Mouse (Mus musculus): ENCODE results near the gene Tubb5. TPM values are rescaled to one million over a fixed set of nuclear protein-coding genes. Genes with fewer than 3 reads are reported as not detected.

Tubb5 gene
- polyA plus RNA-seq, 1 experiment: 1,522 TPM

DNA sequence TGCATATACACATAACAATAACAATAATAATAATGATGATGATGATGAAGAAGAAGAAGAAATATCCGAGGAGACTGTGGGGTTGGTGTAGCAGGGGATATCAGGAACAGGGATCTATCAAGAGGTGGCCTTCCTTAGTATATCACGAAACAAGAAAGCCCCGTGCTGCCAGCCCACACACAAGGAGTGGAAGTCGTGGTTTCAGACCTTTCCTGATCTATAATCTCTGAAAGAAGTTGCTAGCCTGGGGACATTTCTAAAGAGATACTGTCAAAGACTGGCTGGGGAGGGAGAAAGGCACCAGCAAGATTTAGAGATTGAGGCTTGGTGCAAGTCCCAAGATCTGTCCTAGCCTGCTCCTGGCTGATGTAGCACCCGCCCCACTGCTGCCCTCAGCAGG, 41.3 kb downstream of the Tubb5 start:
- Histone ChIP-seq H3K27ac (ENCODE audit: control insufficient read depth, insufficient read depth, low read length) (no peak overlapping the region), H3K36me3 (ENCODE audit: control insufficient read depth, insufficient read depth, low read length) (no peaks in the 10 kb centered on the region)
- TF ChIP-seq CTCF (IDR thresholded peaks at IDR 0.05; ENCODE audit: borderline replicate concordance, control insufficient read depth, extremely low read depth, insufficient read depth, low read length, poor library complexity): no peak
- TF ChIP-seq POLR2A (IDR thresholded peaks at IDR 0.05; ENCODE audit: control insufficient read depth, extremely low read depth, insufficient read depth, low read length, poor library complexity): no peak

DNA sequence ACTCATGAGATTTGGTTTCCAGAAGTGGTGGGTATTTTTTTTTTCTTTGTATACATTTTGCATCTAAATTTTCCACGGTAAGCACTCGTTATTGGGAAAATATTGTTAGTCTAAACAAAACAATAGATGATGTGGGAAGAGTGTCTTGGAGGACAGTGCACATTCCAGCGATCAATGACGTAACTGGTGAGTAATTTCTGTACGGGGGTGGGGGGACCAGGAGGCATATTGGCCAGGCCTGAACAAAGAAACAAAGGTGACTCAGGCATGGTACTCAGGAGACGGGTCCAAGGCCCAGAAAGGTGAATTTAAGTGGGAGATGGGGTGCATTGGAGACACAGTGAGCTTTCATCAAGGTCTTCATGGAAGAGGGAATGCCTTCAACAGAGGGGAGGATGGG, 42.5 kb downstream of the Tubb5 start:
- no peak overlapping the region for H3K27ac ChIP-seq (ENCODE audit: control insufficient read depth, insufficient read depth, low read length)
- H3K4me1 ChIP-seq (replicated peaks; ENCODE audit: control insufficient read depth, insufficient read depth, low read length): no peaks in the 10 kb centered on the region; the same call in 1 of the 2 replicates
- DNase-seq: no peak
- no peaks in the 10 kb centered on the region for H3K27me3 ChIP-seq (ENCODE audit: control insufficient read depth, insufficient read depth, low read length)
- 91% methylated on average over 6 of the region's 6 CpGs for WGBS
- TF ChIP-seq POLR2A (IDR thresholded peaks at IDR 0.05; ENCODE audit: control insufficient read depth, extremely low read depth, insufficient read depth, low read length, poor library complexity) (no peak), CTCF (IDR thresholded peaks at IDR 0.05; ENCODE audit: borderline replicate concordance, control insufficient read depth, extremely low read depth, insufficient read depth, low read length, poor library complexity) (no peak)
- H3K4me3 ChIP-seq (ENCODE audit: control insufficient read depth, insufficient read depth, low read length): no peak overlapping the region
- no peaks in the 10 kb centered on the region for H3K36me3 ChIP-seq (ENCODE audit: control insufficient read depth, insufficient read depth, low read length)

More for the DNA sequence above, 41.3 kb downstream of the Tubb5 start:
- no peak for DNase-seq
- H3K27me3 ChIP-seq (ENCODE audit: control insufficient read depth, insufficient read depth, low read length): no peaks in the 10 kb centered on the region
- no peaks in the 10 kb centered on the region; the same call in 1 of the 2 replicates for H3K4me1 ChIP-seq (replicated peaks; ENCODE audit: control insufficient read depth, insufficient read depth, low read length)
- 48% methylated on average over 5 of the region's 5 CpGs for WGBS
- no peak overlapping the region for H3K4me3 ChIP-seq (ENCODE audit: control insufficient read depth, insufficient read depth, low read length)

DNA sequence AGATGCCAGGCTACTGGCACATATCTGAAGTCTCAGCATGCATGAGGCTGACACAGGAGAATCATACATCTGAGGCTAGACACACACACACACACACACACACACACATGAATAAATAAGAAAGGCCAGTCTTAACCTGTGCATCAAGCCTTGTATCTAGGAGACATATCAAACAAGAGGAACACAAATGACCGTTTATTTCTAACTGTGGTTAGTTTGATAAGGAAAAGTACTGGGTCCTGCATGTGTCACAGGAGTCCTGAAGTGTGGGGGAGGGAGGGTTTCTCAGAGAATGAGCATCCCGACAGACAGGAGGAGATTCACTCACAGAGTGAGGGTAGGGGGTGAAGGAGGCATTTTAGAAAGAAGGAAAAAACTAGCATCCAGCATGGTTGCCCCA, 43.0 kb downstream of the Tubb5 start:
- no peak overlapping the region for H3K4me3 ChIP-seq (ENCODE audit: control insufficient read depth, insufficient read depth, low read length)
- no peak for DNase-seq
- H3K36me3 ChIP-seq (ENCODE audit: control insufficient read depth, insufficient read depth, low read length): no peaks in the 10 kb centered on the region
- no peaks in the 10 kb centered on the region; the same call in 1 of the 2 replicates for H3K4me1 ChIP-seq (replicated peaks; ENCODE audit: control insufficient read depth, insufficient read depth, low read length)
- no peak overlapping the region for H3K27ac ChIP-seq (ENCODE audit: control insufficient read depth, insufficient read depth, low read length)
- no peak for TF ChIP-seq POLR2A (IDR thresholded peaks at IDR 0.05; ENCODE audit: control insufficient read depth, extremely low read depth, insufficient read depth, low read length, poor library complexity)
- TF ChIP-seq CTCF (IDR thresholded peaks at IDR 0.05; ENCODE audit: borderline replicate concordance, control insufficient read depth, extremely low read depth, insufficient read depth, low read length, poor library complexity): no peak
- no peaks in the 10 kb centered on the region for H3K27me3 ChIP-seq (ENCODE audit: control insufficient read depth, insufficient read depth, low read length)
- WGBS: 37% methylated on average over 2 of the region's 2 CpGs

DNA sequence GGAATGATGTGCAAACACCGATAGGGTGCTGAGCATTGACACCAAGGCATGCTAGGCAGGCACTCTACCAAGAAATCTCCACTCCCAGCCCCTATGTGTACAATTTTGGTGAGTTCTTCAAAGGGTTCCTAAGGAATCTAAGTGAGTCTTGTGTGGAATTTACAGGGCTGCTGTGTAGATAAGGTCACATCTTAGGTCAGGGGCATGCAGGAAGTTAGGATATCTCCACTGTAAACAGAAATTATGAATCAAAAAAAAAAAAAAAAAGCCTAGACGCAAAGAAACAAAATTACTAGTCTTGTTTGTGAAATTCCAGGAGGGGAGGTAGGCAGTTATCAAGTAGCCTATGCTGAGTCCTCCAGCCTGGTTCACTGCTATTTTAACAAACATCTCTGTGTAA, 45.3 kb downstream of the Tubb5 start:
- TF ChIP-seq CTCF (IDR thresholded peaks at IDR 0.05; ENCODE audit: borderline replicate concordance, control insufficient read depth, extremely low read depth, insufficient read depth, low read length, poor library complexity): no peak
- TF ChIP-seq POLR2A (IDR thresholded peaks at IDR 0.05; ENCODE audit: control insufficient read depth, extremely low read depth, insufficient read depth, low read length, poor library complexity): no peak
- H3K36me3 ChIP-seq (ENCODE audit: control insufficient read depth, insufficient read depth, low read length): no peaks in the 10 kb centered on the region
- DNase-seq: no peak
- H3K27me3 ChIP-seq (ENCODE audit: control insufficient read depth, insufficient read depth, low read length): no peaks in the 10 kb centered on the region
- 88% methylated on average over 2 of the region's 2 CpGs for WGBS
- no peak overlapping the region for H3K27ac ChIP-seq (ENCODE audit: control insufficient read depth, insufficient read depth, low read length)
- no peak overlapping the region for H3K4me3 ChIP-seq (ENCODE audit: control insufficient read depth, insufficient read depth, low read length)
- no peaks in the 10 kb centered on the region; the same call in 1 of the 2 replicates for H3K4me1 ChIP-seq (replicated peaks; ENCODE audit: control insufficient read depth, insufficient read depth, low read length)

DNA sequence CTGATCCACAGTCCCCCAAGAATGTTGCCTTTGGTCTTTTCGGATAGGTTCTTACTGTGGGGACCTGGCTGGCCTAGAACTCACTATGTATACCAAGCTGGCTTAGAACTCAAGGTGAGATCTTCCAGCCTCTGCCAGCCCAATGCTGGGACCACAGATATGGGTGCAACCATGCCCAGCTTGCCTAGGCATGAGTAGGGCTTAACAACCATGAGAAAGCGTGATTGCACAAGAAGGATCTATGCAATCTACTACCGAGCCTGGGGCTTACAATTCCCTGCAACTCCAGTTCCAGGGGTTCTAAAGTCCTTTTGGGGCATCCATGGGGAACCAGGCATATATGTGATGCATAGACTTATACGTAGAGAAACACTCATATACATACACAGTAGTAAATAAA, 47.2 kb downstream of the Tubb5 start:
- Histone ChIP-seq H3K4me1 (replicated peaks; ENCODE audit: control insufficient read depth, insufficient read depth, low read length) (no peaks in the 10 kb centered on the region), H3K27ac (ENCODE audit: control insufficient read depth, insufficient read depth, low read length) (no peak overlapping the region), H3K27me3 (ENCODE audit: control insufficient read depth, insufficient read depth, low read length) (no peaks in the 10 kb centered on the region), H3K4me3 (ENCODE audit: control insufficient read depth, insufficient read depth, low read length) (no peak overlapping the region), H3K36me3 (ENCODE audit: control insufficient read depth, insufficient read depth, low read length) (no peaks in the 10 kb centered on the region)
- WGBS: 97% methylated on average over 4 of the region's 4 CpGs
- DNase-seq: no peak
- TF ChIP-seq POLR2A (IDR thresholded peaks at IDR 0.05; ENCODE audit: control insufficient read depth, extremely low read depth, insufficient read depth, low read length, poor library complexity) (no peak), CTCF (IDR thresholded peaks at IDR 0.05; ENCODE audit: borderline replicate concordance, control insufficient read depth, extremely low read depth, insufficient read depth, low read length, poor library complexity) (no peak)

DNA sequence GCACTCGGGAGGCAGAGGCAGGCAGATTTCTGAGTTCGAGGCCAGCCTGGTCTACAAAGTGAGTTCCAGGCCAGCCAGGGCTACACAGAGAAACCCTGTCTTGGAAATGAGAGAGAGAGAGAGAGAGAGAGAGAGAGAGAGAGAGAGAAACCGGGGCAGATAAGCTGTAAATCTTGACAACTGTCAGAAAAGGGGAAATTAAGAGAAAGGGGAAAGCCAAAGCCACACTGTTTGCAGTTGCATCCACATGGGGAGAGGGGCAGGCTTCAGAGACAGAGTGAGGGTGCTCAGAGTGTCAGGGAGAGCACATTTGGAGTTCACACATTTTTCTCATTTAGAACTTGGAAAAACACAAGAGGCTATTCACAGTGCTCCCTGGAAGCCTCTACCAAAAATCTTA, 50.1 kb downstream of the Tubb5 start:
- 32% methylated on average over 3 of the region's 3 CpGs for WGBS
- no peak for DNase-seq

DNA sequence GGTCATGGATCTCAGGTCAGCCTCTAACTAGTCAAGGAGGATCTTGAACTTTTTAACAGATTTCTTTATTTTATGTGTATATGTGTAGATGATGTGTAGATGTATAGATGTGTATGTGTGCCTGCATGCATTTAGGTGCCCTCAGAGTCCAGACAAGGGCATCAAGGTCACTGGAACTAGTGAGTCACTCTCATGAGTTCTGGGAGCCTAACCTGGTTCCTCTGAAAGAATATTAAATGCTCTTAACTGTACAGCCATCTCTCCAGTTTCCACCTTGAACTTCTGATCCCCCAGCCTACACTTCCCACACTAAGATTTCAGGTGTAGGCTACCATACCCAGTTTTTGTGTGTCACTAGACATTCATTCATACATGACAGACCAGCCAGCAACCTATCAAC, 50.6 kb downstream of the Tubb5 start:
- no peaks in the 10 kb centered on the region for H3K4me1 ChIP-seq (replicated peaks; ENCODE audit: control insufficient read depth, insufficient read depth, low read length)
- H3K36me3 ChIP-seq (ENCODE audit: control insufficient read depth, insufficient read depth, low read length): no peaks in the 10 kb centered on the region
- DNase-seq: no peak
- H3K4me3 ChIP-seq (ENCODE audit: control insufficient read depth, insufficient read depth, low read length): no peak overlapping the region
- no peaks in the 10 kb centered on the region for H3K27me3 ChIP-seq (ENCODE audit: control insufficient read depth, insufficient read depth, low read length)
- H3K27ac ChIP-seq (ENCODE audit: control insufficient read depth, insufficient read depth, low read length): no peak overlapping the region
- TF ChIP-seq CTCF (IDR thresholded peaks at IDR 0.05; ENCODE audit: borderline replicate concordance, control insufficient read depth, extremely low read depth, insufficient read depth, low read length, poor library complexity) (no peak), POLR2A (IDR thresholded peaks at IDR 0.05; ENCODE audit: control insufficient read depth, extremely low read depth, insufficient read depth, low read length, poor library complexity) (no peak)

More for the DNA sequence above, 50.1 kb downstream of the Tubb5 start:
- H3K27me3 ChIP-seq (ENCODE audit: control insufficient read depth, insufficient read depth, low read length): no peaks in the 10 kb centered on the region
- H3K4me1 ChIP-seq (replicated peaks; ENCODE audit: control insufficient read depth, insufficient read depth, low read length): no peaks in the 10 kb centered on the region
- no peak overlapping the region for H3K4me3 ChIP-seq (ENCODE audit: control insufficient read depth, insufficient read depth, low read length)
- no peak for TF ChIP-seq POLR2A (IDR thresholded peaks at IDR 0.05; ENCODE audit: control insufficient read depth, extremely low read depth, insufficient read depth, low read length, poor library complexity)
- TF ChIP-seq CTCF (IDR thresholded peaks at IDR 0.05; ENCODE audit: borderline replicate concordance, control insufficient read depth, extremely low read depth, insufficient read depth, low read length, poor library complexity): no peak
- no peaks in the 10 kb centered on the region for H3K36me3 ChIP-seq (ENCODE audit: control insufficient read depth, insufficient read depth, low read length)
- no peak overlapping the region for H3K27ac ChIP-seq (ENCODE audit: control insufficient read depth, insufficient read depth, low read length)
